Mouse (Mus musculus) small intestine, adult 2 months (tissue): Measurements from ENCODE around the gene Mei1.

Experiments used
- CTCF ChIP-seq: fragments of 200-500 bp; IDR thresholded peaks from 2 replicates; pipeline ENCODE4 v1.5.1; 2012; ENCODE audit warnings: low read depth, mild to moderate bottlenecking, control low read depth, inconsistent platforms, low read length, moderate library complexity, mixed read lengths; ENCODE audit not compliant: insufficient replicate concordance, insufficient read length; ENCODE audit errors: extremely low read depth
- POLR2A ChIP-seq: fragments of 200-500 bp; IDR thresholded peaks from 2 replicates; pipeline ENCODE4 v1.6.1; 2012; ENCODE audit warnings: low read depth, mild to moderate bottlenecking, control low read depth, inconsistent platforms, low read length, moderate library complexity

DNA sequence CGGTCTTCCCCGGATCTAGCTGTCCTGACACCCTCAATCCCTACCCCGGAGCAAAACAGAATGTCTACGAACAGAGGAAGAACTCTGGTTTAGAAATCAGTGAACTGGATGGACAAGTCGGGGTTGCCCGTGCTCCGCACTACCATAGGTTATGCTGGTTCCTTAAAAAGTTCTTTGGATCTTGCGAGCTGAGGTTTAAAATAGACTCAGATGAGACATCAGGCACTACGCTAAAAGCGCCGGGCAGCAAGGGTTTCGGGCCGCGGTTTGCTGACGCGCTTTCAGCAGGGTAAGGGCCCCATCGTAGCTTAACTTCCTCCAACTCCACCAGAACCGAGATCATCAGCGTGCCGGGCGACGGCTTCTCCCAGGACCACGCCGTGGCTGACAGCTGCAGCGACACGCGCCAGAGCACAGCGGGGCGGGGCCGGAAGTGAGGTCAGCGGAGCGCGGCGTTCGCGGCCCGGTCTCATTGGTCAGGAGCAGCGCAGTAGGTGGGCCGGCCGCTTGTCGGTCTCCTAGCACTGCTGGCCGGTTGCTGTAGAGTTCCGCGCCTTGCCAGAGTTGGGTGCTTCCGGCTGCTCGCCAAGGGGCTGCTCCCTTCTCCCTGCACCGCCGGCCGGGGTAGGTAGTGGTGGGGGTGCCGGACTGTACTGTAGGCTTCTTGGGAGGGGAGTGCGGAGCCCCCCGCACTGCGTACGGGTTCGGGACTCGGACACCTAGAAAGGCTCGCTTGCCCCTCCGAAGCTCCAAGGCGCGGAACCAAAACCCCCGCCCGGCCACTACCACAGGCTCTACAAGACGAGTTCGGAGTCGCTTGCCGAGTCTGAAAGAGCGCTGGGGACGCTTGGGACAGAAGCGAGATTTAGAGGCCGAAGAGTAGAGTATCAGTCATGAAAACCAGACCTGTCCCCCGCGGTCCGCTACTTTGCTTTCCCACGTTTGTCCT is 57.9 kb downstream of the Mei1 start, which contains the start of gene Ccdc134:
- TF ChIP-seq CTCF = no peak
- TF ChIP-seq POLR2A = peak; percentile 74; the same call in 1 of the 2 replicates
